Mouse (Mus musculus): ENCODE results near the gene Itga6.

DNA sequence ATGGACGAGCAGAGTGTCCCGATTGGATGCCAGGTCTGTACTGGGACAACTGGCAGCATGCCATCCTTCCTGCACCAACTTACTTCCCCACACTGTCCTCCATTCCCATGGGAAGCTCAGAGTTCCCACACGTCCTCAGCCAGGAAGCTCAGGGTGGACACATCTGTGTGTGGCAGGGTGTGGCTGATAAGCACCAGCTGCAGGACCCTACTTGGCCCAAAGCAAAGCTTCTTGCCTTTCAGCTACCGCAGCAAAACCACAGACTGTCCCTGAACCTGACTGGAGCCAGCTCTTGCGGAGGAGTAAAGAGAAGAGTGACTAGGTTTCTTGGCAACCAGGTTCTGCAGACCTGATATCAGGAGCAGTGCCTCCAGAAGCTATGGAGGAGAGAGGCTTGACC is 11.7 kb downstream of the Itga6 start:
- TF ChIP-seq CTCF (IDR thresholded peaks at IDR 0.05) (no peak), EP300 (IDR thresholded peaks at IDR 0.05; ENCODE audit: insufficient read depth, low read depth, low read length) (peak; percentile 92)

Data from heart, adult 2 months (tissue).